In the genomic region with DNA sequence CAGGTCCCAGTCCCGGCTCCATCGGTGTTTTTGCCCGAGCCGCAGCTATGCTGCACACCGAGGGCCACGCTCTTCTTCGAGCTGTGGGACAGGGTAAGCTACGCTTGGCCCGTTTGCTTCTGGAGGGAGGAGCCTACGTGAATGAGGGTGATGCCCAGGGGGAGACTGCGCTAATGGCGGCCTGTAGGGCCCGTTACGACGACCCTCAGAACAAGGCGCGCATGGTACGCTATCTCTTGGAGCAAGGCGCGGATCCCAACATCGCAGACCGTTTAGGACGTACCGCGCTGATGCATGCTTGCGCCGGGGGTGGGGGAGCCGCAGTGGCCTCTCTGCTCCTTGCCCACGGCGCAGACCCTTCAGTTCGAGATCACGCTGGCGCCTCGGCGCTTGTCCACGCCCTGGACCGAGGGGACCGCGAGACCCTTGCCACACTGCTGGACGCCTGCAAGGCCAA, we compare ENCODE assay signal across 7 mouse cellular contexts. TPM values are rescaled to one million over a fixed set of nuclear protein-coding genes. Genes with fewer than 3 reads are reported as not detected.
DNase-seq lines count a peak whose midpoint lies in the region; ATAC-seq and TF ChIP-seq lines count a peak whose summit lies in the region.

No protein-coding gene starts in this region.

- TF ChIP-seq POLR2A in myocyte (IDR thresholded peaks at IDR 0.05; ENCODE audit: insufficient read length, low read depth) = no peak

- H3K27ac ChIP-seq in lung, embryonic 16.5 days (ENCODE audit: low read length) = peak overlapping the region; percentile 50
- peak overlapping the region; percentile 51; the same call in 1 of the 2 replicates for H3K27ac ChIP-seq in forebrain, embryonic 13.5 days
- H3K27ac ChIP-seq in intestine, postnatal 0 days (ENCODE audit: low read depth, low read length) = no peak overlapping the region

- peak overlapping the region; percentile 88 for H3K4me2 ChIP-seq in lung, embryonic 16.5 days (ENCODE audit: low read depth, low read length)
- H3K4me2 ChIP-seq in forebrain, embryonic 13.5 days = peak overlapping the region; percentile 90
- peak overlapping the region; percentile 71 for H3K4me2 ChIP-seq in intestine, postnatal 0 days (replicated peaks; ENCODE audit: low read depth)
- peak overlapping the region; percentile 98 for H3K4me2 ChIP-seq in myocyte (ENCODE audit: low read depth)

- H3K4me3 ChIP-seq in lung, embryonic 16.5 days (ENCODE audit: low read length) = peak overlapping the region; percentile 56
- peak overlapping the region; percentile 47 for H3K4me3 ChIP-seq in forebrain, embryonic 13.5 days
- H3K4me3 ChIP-seq in intestine, postnatal 0 days (ENCODE audit: low read depth, low read length) = peak overlapping the region; percentile 43
- peak overlapping the region; percentile 51 for H3K4me3 ChIP-seq in myocyte

- peak overlapping the region; percentile 68 for H3K9ac ChIP-seq in lung, embryonic 16.5 days (ENCODE audit: low read length)
- peak overlapping the region; percentile 74 for H3K9ac ChIP-seq in forebrain, embryonic 13.5 days
- H3K9ac ChIP-seq in intestine, postnatal 0 days (ENCODE audit: low read depth, low read length) = peak overlapping the region; percentile 27

- DNase-seq in lung, adult 18-20 months = no peak
- DNase-seq in cerebellum, adult 8-10 months = peak; percentile 59
- no peak for DNase-seq in urinary bladder, adult 18-20 months (ENCODE audit: low spot score in 2 of 2)

- peaks cover 22% of the 10 kb centered on the region for H3K27me3 ChIP-seq in lung, embryonic 16.5 days (ENCODE audit: control insufficient read depth, insufficient read depth, low read depth, low read length)
- peaks cover 13% of the 10 kb centered on the region; the same call in 1 of the 2 replicates for H3K27me3 ChIP-seq in forebrain, embryonic 13.5 days
- H3K27me3 ChIP-seq in intestine, postnatal 0 days (replicated peaks; ENCODE audit: control insufficient read depth, insufficient read depth, low read length) = peaks cover 48% of the 10 kb centered on the region
- no peaks in the 10 kb centered on the region for H3K27me3 ChIP-seq in myocyte (ENCODE audit: control insufficient read depth, insufficient read depth, insufficient read length)

- H3K9me3 ChIP-seq in lung, embryonic 16.5 days (ENCODE audit: control insufficient read depth, low read length) = no peaks in the 10 kb centered on the region
- no peaks in the 10 kb centered on the region for H3K9me3 ChIP-seq in forebrain, embryonic 13.5 days (replicated peaks)
- H3K9me3 ChIP-seq in intestine, postnatal 0 days (ENCODE audit: control insufficient read depth) = no peaks in the 10 kb centered on the region

- H3K36me3 ChIP-seq in lung, embryonic 16.5 days (ENCODE audit: control insufficient read depth, insufficient read depth, low read length) = no peaks in the 10 kb centered on the region
- no peaks in the 10 kb centered on the region for H3K36me3 ChIP-seq in forebrain, embryonic 13.5 days (ENCODE audit: poor library complexity, severe bottlenecking)
- H3K36me3 ChIP-seq in intestine, postnatal 0 days (ENCODE audit: control insufficient read depth, insufficient read depth) = no peaks in the 10 kb centered on the region
- no peaks in the 10 kb centered on the region for H3K36me3 ChIP-seq in myocyte (ENCODE audit: control insufficient read depth, insufficient read depth)

- TF ChIP-seq CTCF in intestine, postnatal 0 days (IDR thresholded peaks at IDR 0.05; ENCODE audit: low read depth) = no peak

- ATAC-seq in lung, embryonic 16.5 days (ENCODE audit: low read depth) = no peak
- no peak for ATAC-seq in forebrain, embryonic 13.5 days
- no peak for ATAC-seq in intestine, postnatal 0 days

- under 1% methylated on average over 40 of the region's 40 CpGs for WGBS in lung, embryonic 16.5 days
- under 1% methylated on average over 40 of the region's 40 CpGs for WGBS in forebrain, embryonic 13.5 days
- WGBS in intestine, postnatal 0 days = under 1% methylated on average over 40 of the region's 40 CpGs

- H3K79me2 ChIP-seq in myocyte (ENCODE audit: control insufficient read depth, insufficient read depth) = peaks cover 18% of the 10 kb centered on the region

- peaks cover 24% of the 10 kb centered on the region for H3K4me1 ChIP-seq in lung, embryonic 16.5 days (replicated peaks; ENCODE audit: control insufficient read depth, insufficient read depth, low read length)
- H3K4me1 ChIP-seq in forebrain, embryonic 13.5 days = peaks cover 68% of the 10 kb centered on the region
- H3K4me1 ChIP-seq in intestine, postnatal 0 days (replicated peaks; ENCODE audit: control insufficient read depth, insufficient read depth, low read length) = peaks cover 12% of the 10 kb centered on the region; the same call in 1 of the 2 replicates

- H3ac ChIP-seq in myocyte (ENCODE audit: control insufficient read depth, insufficient read length) = peak overlapping the region; percentile 50

TF ChIP-seq in myocyte, 11 proteins besides CTCF, POLR2A, EP300 and RAD21:
- TF ChIP-seq CEBPB (IDR thresholded peaks at IDR 0.05; ENCODE audit: insufficient read depth, poor library complexity, severe bottlenecking) = no peak
- no peak for TF ChIP-seq TCF12 (IDR thresholded peaks at IDR 0.05; ENCODE audit: insufficient read depth, poor library complexity, severe bottlenecking)
- no peak for TF ChIP-seq MYOG (IDR thresholded peaks at IDR 0.05; ENCODE audit: control insufficient read depth in 1 of 3, insufficient read depth in 1 of 3, insufficient read length in 2 of 3, low read depth in 2 of 3)
- TF ChIP-seq SRF (IDR thresholded peaks at IDR 0.05; ENCODE audit: control insufficient read depth, insufficient read length, low read depth) = no peak
- TF ChIP-seq MAX (IDR thresholded peaks at IDR 0.05; ENCODE audit: low read depth) = no peak
- peak; percentile 1 for TF ChIP-seq REST (IDR thresholded peaks at IDR 0.05; ENCODE audit: insufficient read depth, insufficient read length)
- peak; percentile 15 for TF ChIP-seq POLR2AphosphoS2 (IDR thresholded peaks at IDR 0.05; ENCODE audit: insufficient read length, low read depth)
- TF ChIP-seq E2F4 (IDR thresholded peaks at IDR 0.05; ENCODE audit: insufficient read depth) = no peak
- no peak for TF ChIP-seq TCF3 (IDR thresholded peaks at IDR 0.05; ENCODE audit: insufficient read length, low read depth)

RNA-seq across cellular contexts. Expression of gene Ankrd34a, which starts 1.0 kb away (rescaled TPM):
- polyA plus RNA-seq in lung, embryonic 16.5 days (2015; fragmentation: Nextera tagmentation; extraction: Ambion mirVana) = 1.6 and 1.9 TPM in 2 replicates
- 6.6 and 6.7 TPM in 2 replicates for polyA plus RNA-seq in forebrain, embryonic 13.5 days (2015; fragmentation: Nextera tagmentation; extraction: Ambion mirVana)
- polyA plus RNA-seq in intestine, postnatal 0 days (2015; fragmentation: Nextera tagmentation; extraction: Ambion mirVana) = 0.92 and 1.3 TPM in 2 replicates
- polyA plus RNA-seq in myocyte (2012; fragmentation: generic; extraction: Trizol) = 2.5 TPM

RNA-seq across cellular contexts. Expression of gene Polr3gl, which starts 3.5 kb away (rescaled TPM):
- 35.9 TPM in 2 replicates for polyA plus RNA-seq in lung, embryonic 16.5 days (2015; fragmentation: Nextera tagmentation; extraction: Ambion mirVana)
- 37.5 and 40.2 TPM in 2 replicates for polyA plus RNA-seq in forebrain, embryonic 13.5 days (2015; fragmentation: Nextera tagmentation; extraction: Ambion mirVana)
- 16.4 and 18.7 TPM in 2 replicates for polyA plus RNA-seq in intestine, postnatal 0 days (2015; fragmentation: Nextera tagmentation; extraction: Ambion mirVana)
- polyA plus RNA-seq in myocyte (2012; fragmentation: generic; extraction: Trizol) = 22.7 TPM

RNA-seq across cellular contexts. Expression of gene Lix1l, which starts 3.5 kb away (rescaled TPM):
- polyA plus RNA-seq in lung, embryonic 16.5 days (2015; fragmentation: Nextera tagmentation; extraction: Ambion mirVana) = 6.7 and 8.2 TPM in 2 replicates
- polyA plus RNA-seq in forebrain, embryonic 13.5 days (2015; fragmentation: Nextera tagmentation; extraction: Ambion mirVana) = 6.9 and 7.2 TPM in 2 replicates
- polyA plus RNA-seq in intestine, postnatal 0 days (2015; fragmentation: Nextera tagmentation; extraction: Ambion mirVana) = 2.2 and 2.4 TPM in 2 replicates
- polyA plus RNA-seq in myocyte (2012; fragmentation: generic; extraction: Trizol) = 30.2 TPM

RNA-seq across cellular contexts. Expression of gene Gm16253, which starts 20.7 kb away (rescaled TPM):
- polyA plus RNA-seq in lung, embryonic 16.5 days (2015; fragmentation: Nextera tagmentation; extraction: Ambion mirVana) = 1.4 TPM in 2 replicates
- polyA plus RNA-seq in forebrain, embryonic 13.5 days (2015; fragmentation: Nextera tagmentation; extraction: Ambion mirVana) = 1.2 and 1.3 TPM in 2 replicates
- polyA plus RNA-seq in intestine, postnatal 0 days (2015; fragmentation: Nextera tagmentation; extraction: Ambion mirVana) = 0.31 and 0.41 TPM in 2 replicates
- 0.25 TPM for polyA plus RNA-seq in myocyte (2012; fragmentation: generic; extraction: Trizol)

RNA-seq across cellular contexts. Expression of gene Rbm8a, which starts 32.3 kb away (rescaled TPM):
- polyA plus RNA-seq in lung, embryonic 16.5 days (2015; fragmentation: Nextera tagmentation; extraction: Ambion mirVana) = 132 and 135 TPM in 2 replicates
- polyA plus RNA-seq in forebrain, embryonic 13.5 days (2015; fragmentation: Nextera tagmentation; extraction: Ambion mirVana) = 161 and 168 TPM in 2 replicates
- polyA plus RNA-seq in intestine, postnatal 0 days (2015; fragmentation: Nextera tagmentation; extraction: Ambion mirVana) = 72.7 and 73.8 TPM in 2 replicates
- 68.4 TPM for polyA plus RNA-seq in myocyte (2012; fragmentation: generic; extraction: Trizol)
